16 mouse cellular contexts compared by ENCODE assay signal in the genomic region with DNA sequence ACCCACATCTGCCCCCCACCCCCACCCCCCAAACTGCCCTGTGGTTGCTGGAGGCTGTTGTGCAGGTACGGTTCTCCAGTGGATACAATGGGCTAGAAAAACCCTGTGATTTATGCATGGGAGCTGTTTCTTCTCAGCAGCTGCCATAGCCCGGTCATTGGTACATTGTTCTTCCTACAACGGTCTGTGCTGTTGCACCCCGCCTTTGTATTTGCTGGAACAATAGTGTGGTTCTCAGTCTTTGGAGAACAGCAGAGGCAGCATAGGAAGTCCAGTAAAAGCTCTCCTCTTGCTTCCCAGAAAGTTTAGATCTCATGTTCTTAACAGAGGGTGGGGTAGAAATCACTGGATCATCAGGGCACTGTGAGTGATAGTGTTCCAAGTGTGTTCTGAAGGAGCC. TPM values are rescaled to one million over a fixed set of nuclear protein-coding genes. Genes with fewer than 3 reads are reported as not detected.
DNase-seq lines count a peak whose midpoint lies in the region; ATAC-seq lines count a peak whose summit lies in the region.
"Had no signal": no experiment of that assay in that cellular context is flagged by ENCODE, and none has a peak within 500 bp of the region (broad histone marks: within the 10 kb centered on the region; RNA-seq: fewer than 3 reads in every experiment).

No protein-coding gene starts in this region.

- no peak overlapping the region for H3K9ac ChIP-seq in forebrain, embryonic 14.5 days (ENCODE audit: low read length)
- 0 out of 2 replicates have a peak overlapping the region, but pooled peaks have one; percentile 84 for H3K9ac ChIP-seq in liver, embryonic 12.5 days
- H3K9ac ChIP-seq: kidney, embryonic 15.5 days; stomach, embryonic 15.5 days had no signal

- no peak for DNase-seq in forebrain, embryonic 10.5 days (ENCODE audit: extremely low spot score, low spot score)
- DNase-seq in forebrain, embryonic 14.5 days (ENCODE audit: low spot score), result no peak
- peak; percentile 24 for DNase-seq in telencephalon, adult 2 months (ENCODE audit: low read depth, low spot score)
- DNase-seq in adrenal gland, adult 8-10 months, result no peak
- no peak for DNase-seq in right cerebral cortex, adult 2 months (ENCODE audit: low spot score in 2 of 2)
- DNase-seq: cerebellum, adult 18-20 months; left cerebral cortex, postnatal 4 days; lung, embryonic 14.5 days; thymus, postnatal 14 days had no signal

- no peaks in the 10 kb centered on the region for H3K9me3 ChIP-seq in forebrain, embryonic 10.5 days
- H3K9me3 ChIP-seq in forebrain, embryonic 14.5 days (replicated peaks; ENCODE audit: control insufficient read depth, low read length), result no peaks in the 10 kb centered on the region
- no peaks in the 10 kb centered on the region for H3K9me3 ChIP-seq in megakaryocyte, embryonic 14.5 days
- no peaks in the 10 kb centered on the region for H3K9me3 ChIP-seq in liver, embryonic 12.5 days (replicated peaks)
- H3K9me3 ChIP-seq: G1E; kidney, embryonic 15.5 days; stomach, embryonic 15.5 days had no signal

- WGBS in forebrain, embryonic 10.5 days, result 83% methylated on average over 4 of the region's 4 CpGs
- WGBS in forebrain, embryonic 14.5 days, result 58% methylated on average over 4 of the region's 4 CpGs
- WGBS in liver, embryonic 12.5 days (ENCODE audit: insufficient replicate concordance), result 84% methylated on average over 4 of the region's 4 CpGs

- peaks cover 25% of the 10 kb centered on the region for H3K4me1 ChIP-seq in forebrain, embryonic 10.5 days
- H3K4me1 ChIP-seq in forebrain, embryonic 14.5 days (ENCODE audit: control insufficient read depth, insufficient read depth, low read length), result peaks cover 9% of the 10 kb centered on the region
- peaks cover 62% of the 10 kb centered on the region for H3K4me1 ChIP-seq in megakaryocyte, embryonic 14.5 days
- peaks cover 34% of the 10 kb centered on the region for H3K4me1 ChIP-seq in liver, embryonic 12.5 days

- no peaks in the 10 kb centered on the region for H3K27me3 ChIP-seq in forebrain, embryonic 10.5 days (ENCODE audit: poor library complexity, severe bottlenecking)
- no peaks in the 10 kb centered on the region for H3K27me3 ChIP-seq in forebrain, embryonic 14.5 days (replicated peaks; ENCODE audit: control insufficient read depth, insufficient read depth, low read length)
- no peaks in the 10 kb centered on the region for H3K27me3 ChIP-seq in megakaryocyte, embryonic 14.5 days (replicated peaks)
- no peaks in the 10 kb centered on the region for H3K27me3 ChIP-seq in liver, embryonic 12.5 days (replicated peaks)
- H3K27me3 ChIP-seq: kidney, embryonic 15.5 days; stomach, embryonic 15.5 days had no signal

- H3K4me2 ChIP-seq in forebrain, embryonic 14.5 days (ENCODE audit: low read length), result no peak overlapping the region
- H3K4me2 ChIP-seq in liver, embryonic 12.5 days, result peak overlapping the region; percentile 86
- H3K4me2 ChIP-seq: kidney, embryonic 15.5 days; midbrain, embryonic 11.5 days had no signal

- H3K4me3 ChIP-seq in forebrain, embryonic 10.5 days, result peak overlapping the region; percentile 73; the same call in 1 of the 2 replicates
- no peak overlapping the region for H3K4me3 ChIP-seq in forebrain, embryonic 14.5 days (ENCODE audit: low read depth, low read length)
- peak overlapping the region; percentile 95 for H3K4me3 ChIP-seq in megakaryocyte, embryonic 14.5 days (replicated peaks)
- H3K4me3 ChIP-seq in liver, embryonic 12.5 days, result 0 out of 2 replicates have a peak overlapping the region, but pooled peaks have one; percentile 77
- H3K4me3 ChIP-seq: kidney, embryonic 15.5 days; stomach, embryonic 15.5 days had no signal

- no peak overlapping the region for H3K27ac ChIP-seq in forebrain, embryonic 10.5 days
- no peak overlapping the region for H3K27ac ChIP-seq in forebrain, embryonic 14.5 days (ENCODE audit: low read depth, low read length)
- H3K27ac ChIP-seq in liver, embryonic 12.5 days, result 0 out of 2 replicates have a peak overlapping the region, but pooled peaks have one; percentile 3
- H3K27ac ChIP-seq: kidney, embryonic 15.5 days; stomach, embryonic 15.5 days had no signal

- ATAC-seq in forebrain, embryonic 14.5 days, result no peak
- no peak for ATAC-seq in megakaryocyte, adult 5-6 weeks (ENCODE audit: poor library complexity, severe bottlenecking)
- no peak for ATAC-seq in liver, embryonic 12.5 days

- peaks cover 39% of the 10 kb centered on the region for H3K36me3 ChIP-seq in forebrain, embryonic 10.5 days (replicated peaks)
- H3K36me3 ChIP-seq in forebrain, embryonic 14.5 days (ENCODE audit: control insufficient read depth, insufficient read depth, low read length), result peaks cover 20% of the 10 kb centered on the region
- peaks cover 42% of the 10 kb centered on the region for H3K36me3 ChIP-seq in megakaryocyte, embryonic 14.5 days (replicated peaks; ENCODE audit: low read length)
- peaks cover 59% of the 10 kb centered on the region for H3K36me3 ChIP-seq in liver, embryonic 12.5 days

RNA-seq across cellular contexts. Expression of a gene that starts 2.4 kb away (rescaled TPM):
- 120 and 125 TPM in 2 replicates for polyA plus RNA-seq in forebrain, embryonic 10.5 days (2016; fragmentation: Nextera tagmentation; extraction: Ambion mirVana)
- polyA plus RNA-seq in forebrain, embryonic 14.5 days (2014; fragmentation: Nextera tagmentation; extraction: Ambion mirVana), result 48.8 and 56.8 TPM in 2 replicates
- polyA plus RNA-seq in megakaryocyte, embryonic 14.5 days (2012; ENCODE audit: insufficient read depth, low replicate concordance), result 15.1 and 23.6 TPM in 2 replicates
- 29.0 and 31.8 TPM in 2 replicates for total RNA-seq in megakaryocyte, adult 5-6 weeks (2015)
- 31.5 and 33.1 TPM in 2 replicates for total RNA-seq in megakaryocyte, adult 5-6 weeks (2017)
- 94.1 and 94.9 TPM in 2 replicates for polyA plus RNA-seq in liver, embryonic 12.5 days (2016; fragmentation: Nextera tagmentation; extraction: Ambion mirVana)
- total RNA-seq in adrenal gland, adult 8-10 months (2022), result 10 to 100 TPM; 57.4 to 85.3 (median 75.1) TPM

RNA-seq across cellular contexts. Expression of a gene that starts 31.4 kb away (rescaled TPM):
- 23.1 and 25.9 TPM in 2 replicates for polyA plus RNA-seq in forebrain, embryonic 10.5 days (2016; fragmentation: Nextera tagmentation; extraction: Ambion mirVana)
- polyA plus RNA-seq in forebrain, embryonic 14.5 days (2014; fragmentation: Nextera tagmentation; extraction: Ambion mirVana), result 22.4 and 23.6 TPM in 2 replicates
- 0.41 and 1.3 TPM in 2 replicates for polyA plus RNA-seq in megakaryocyte, embryonic 14.5 days (2012; ENCODE audit: insufficient read depth, low replicate concordance)
- total RNA-seq in megakaryocyte, adult 5-6 weeks (2015), result 15.8 and 18.0 TPM in 2 replicates
- total RNA-seq in megakaryocyte, adult 5-6 weeks (2017), result 16.6 and 17.3 TPM in 2 replicates
- 19.0 and 19.7 TPM in 2 replicates for polyA plus RNA-seq in liver, embryonic 12.5 days (2016; fragmentation: Nextera tagmentation; extraction: Ambion mirVana)
- total RNA-seq in adrenal gland, adult 8-10 months (2022), result 10 to 100 TPM; 17.9 to 23.1 (median 21.0) TPM

RNA-seq across cellular contexts. Expression of a gene that starts 31.7 kb away (rescaled TPM):
- 36.4 and 37.1 TPM in 2 replicates for polyA plus RNA-seq in forebrain, embryonic 10.5 days (2016; fragmentation: Nextera tagmentation; extraction: Ambion mirVana)
- polyA plus RNA-seq in forebrain, embryonic 14.5 days (2014; fragmentation: Nextera tagmentation; extraction: Ambion mirVana), result 17.0 and 20.0 TPM in 2 replicates
- 1.8 TPM in 1 of 2 replicates, not detected in the other for polyA plus RNA-seq in megakaryocyte, embryonic 14.5 days (2012; ENCODE audit: insufficient read depth, low replicate concordance)
- 21.0 and 23.3 TPM in 2 replicates for total RNA-seq in megakaryocyte, adult 5-6 weeks (2015)
- 16.5 and 18.7 TPM in 2 replicates for total RNA-seq in megakaryocyte, adult 5-6 weeks (2017)
- 30.2 and 33.4 TPM in 2 replicates for polyA plus RNA-seq in liver, embryonic 12.5 days (2016; fragmentation: Nextera tagmentation; extraction: Ambion mirVana)
- 1 to 10 TPM in 2 of 4 experiments, under 1 TPM in 2; 0.58 to 1.1 (median 0.96) TPM for total RNA-seq in adrenal gland, adult 8-10 months (2022)
